Mouse (Mus musculus) common myeloid progenitor, adult 5-6 weeks (primary cell): ENCODE results near the gene Zfp462. TPM values are rescaled to one million over a fixed set of nuclear protein-coding genes. Genes with fewer than 3 reads are reported as not detected.

Experiments
- ATAC-seq: replicated peaks from 2 replicates; pipeline ENCODE4 v1.8.0; 2016; ENCODE audit warnings: low read depth, mild to moderate bottlenecking, moderate TSS enrichment, inconsistent platforms; ENCODE audit not compliant: poor library complexity, severe bottlenecking
- total RNA-seq: library from RNA; stranded (forward); fragments of 200-1000, 187-1606 nt; gene quantifications from 2 replicates; pipeline ENCODE4 v1.2.3, GENCODE M21; 2017

Zfp462 gene
- total RNA-seq, 1 experiment from 2014 or later = 0.96 TPM

- ATAC-seq = no peak
Observed at GRCm38 (mm10) chr4:55033452-55033851, 88.6 kb downstream of the Zfp462 start.

- no peak for ATAC-seq
Observed at GRCm38 (mm10) chr4:55038139-55038538, 93.3 kb downstream of the Zfp462 start.

GRCm38 (mm10) chr4:55040258-55040964, 95.6 kb downstream of the Zfp462 start:
- ATAC-seq = no peak

GRCm38 (mm10) chr4:55041106-55041730, 96.4 kb downstream of the Zfp462 start:
- no peak for ATAC-seq

- ATAC-seq = no peak
Observed at GRCm38 (mm10) chr4:55042573-55042972, 97.7 kb downstream of the Zfp462 start.

GRCm38 (mm10) chr4:55047266-55047665, 102.4 kb downstream of the Zfp462 start:
- ATAC-seq = no peak

- no peak for ATAC-seq
Observed at GRCm38 (mm10) chr4:55049938-55050610, 105.2 kb downstream of the Zfp462 start.

- ATAC-seq = no peak
Observed at GRCm38 (mm10) chr4:55051345-55051744, 106.5 kb downstream of the Zfp462 start.

- no peak for ATAC-seq
Observed at GRCm38 (mm10) chr4:55052686-55053085, 107.8 kb downstream of the Zfp462 start.

GRCm38 (mm10) chr4:55057666-55058455, 113.0 kb downstream of the Zfp462 start:
- ATAC-seq = no peak

- ATAC-seq = no peak
Observed at GRCm38 (mm10) chr4:55058901-55059300, 114.1 kb downstream of the Zfp462 start.

GRCm38 (mm10) chr4:55066341-55067170, 121.7 kb downstream of the Zfp462 start:
- ATAC-seq = no peak

- ATAC-seq = no peak
Observed at GRCm38 (mm10) chr4:55071535-55071934, 126.7 kb downstream of the Zfp462 start.

- no peak for ATAC-seq
Observed at GRCm38 (mm10) chr4:55077133-55077889, 132.5 kb downstream of the Zfp462 start.

GRCm38 (mm10) chr4:55077902-55078716, 133.3 kb downstream of the Zfp462 start:
- ATAC-seq = no peak

GRCm38 (mm10) chr4:55079056-55079455, 134.2 kb downstream of the Zfp462 start:
- no peak for ATAC-seq

- no peak for ATAC-seq
Observed at GRCm38 (mm10) chr4:55084080-55084688, 139.3 kb downstream of the Zfp462 start.

GRCm38 (mm10) chr4:55088153-55088552, 143.3 kb downstream of the Zfp462 start:
- ATAC-seq = no peak
